Mouse (Mus musculus): ENCODE results near the gene Krtap17-1.

DNA sequence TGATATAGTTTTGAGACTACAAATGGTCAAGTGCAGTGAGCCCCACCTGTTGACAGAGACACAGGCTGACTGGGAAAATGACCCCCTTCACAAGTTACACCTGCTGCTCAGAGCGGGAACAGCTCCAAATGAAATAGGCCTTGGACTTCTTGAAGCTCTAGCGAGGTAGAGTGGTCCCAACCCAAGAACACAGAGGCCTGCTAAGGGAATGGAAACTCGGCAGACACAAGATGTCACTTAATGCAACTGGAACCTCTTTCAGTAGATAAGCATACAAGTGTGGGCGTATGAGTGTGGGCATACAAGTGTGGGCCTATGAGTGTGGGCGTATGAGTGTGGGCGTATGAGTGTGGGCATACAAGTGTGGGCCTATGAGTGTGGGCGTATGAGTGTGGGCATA, 5.3 kb upstream of the Krtap17-1 start:
- TF ChIP-seq POLR2A (IDR thresholded peaks at IDR 0.05; ENCODE audit: low read depth, low read length) = no peak
- no peak for TF ChIP-seq CTCF (IDR thresholded peaks at IDR 0.05; ENCODE audit: extremely low read depth, insufficient read length, insufficient replicate concordance, low read depth, low read length)

All from small intestine, adult 2 months (tissue).